Mouse (Mus musculus) lung, embryonic 15.5 days (tissue): ENCODE data around the gene Bbs5. TPM values are rescaled to one million over a fixed set of nuclear protein-coding genes. Genes with fewer than 3 reads are reported as not detected.

Experiments
- ATAC-seq: fragments of 200-750 bp; cut with Nextera tagmentation; 2 replicates; pipeline ENCODE4 v1.8.0; 2017; ENCODE audit warnings: moderate number of reproducible peaks, borderline replicate concordance; ENCODE audit not compliant: low FRiP score, low TSS enrichment; ENCODE audit errors: extremely low read depth
- H3K27ac ChIP-seq: fragments of 300-500 bp; sonication (generic); 2 replicates; pipeline ENCODE4 v1.5.1; 2015; ENCODE audit warnings: moderate library complexity, mild to moderate bottlenecking, inconsistent platforms
- H3K27me3 ChIP-seq: fragments of 300-500 bp; sonication (generic); 2 replicates; pipeline ENCODE4 v1.6.1; 2015; ENCODE audit warnings: inconsistent platforms
- H3K36me3 ChIP-seq: fragments of 300-500 bp; sonication (generic); 2 replicates; pipeline ENCODE4 v1.6.1; 2015; ENCODE audit warnings: inconsistent platforms
- H3K4me1 ChIP-seq: fragments of 300-500 bp; sonication (generic); 2 replicates; pipeline ENCODE4 v1.6.1; 2015; ENCODE audit warnings: inconsistent platforms
- H3K4me2 ChIP-seq: fragments of 300-500 bp; sonication (generic); 2 replicates; pipeline ENCODE4 v1.6.1; 2015; ENCODE audit warnings: inconsistent platforms, mild to moderate bottlenecking, moderate library complexity
- H3K4me3 ChIP-seq: fragments of 300-500 bp; sonication (generic); 2 replicates; pipeline ENCODE4 v1.5.1; 2015; ENCODE audit warnings: mild to moderate bottlenecking, inconsistent platforms
- H3K9ac ChIP-seq: fragments of 300-500 bp; sonication (generic); 2 replicates; pipeline ENCODE4 v1.6.1; 2015; ENCODE audit warnings: inconsistent platforms
- H3K9me3 ChIP-seq: fragments of 300-500 bp; sonication (generic); 2 replicates; pipeline ENCODE4 v1.6.1; 2016; ENCODE audit warnings: inconsistent platforms
- WGBS: fragments of 180-500 bp; shearing (Covaris S2); methylation state at CpG from one replicate; pipeline ENCODE4 v1.1.7; 2015; 5-methylcytosine and 5-hydroxymethylcytosine counted together
- polyA plus RNA-seq: library from polyadenylated mRNA; unstranded; fragments of >200 nt; fragmentation: Nextera tagmentation; extraction: Ambion mirVana; gene quantifications from 2 replicates; pipeline ENCODE4 v1.2.1, GENCODE M21; 2015

The Bbs5 gene
- polyA plus RNA-seq, 1 experiment from 2014 or later, result 14.2 TPM

GRCm38 (mm10) chr2:69712981-69713625 is 66.1 kb downstream of the Bbs5 start, which contains the start of gene Fastkd1:
Fastkd1 (minus strand) TSS chr2:69713516.
- under 1% methylated on average over 39 of the region's 39 CpGs for WGBS
- H3K27me3 ChIP-seq, result no peaks in the 10 kb centered on the region
- H3K4me1 ChIP-seq, result peaks cover 2% of the 10 kb centered on the region; the same call in 1 of the 2 replicates
- peak within 1 kb of the TSS; percentile 68 for H3K9ac ChIP-seq
- peak; percentile 99 for ATAC-seq
- H3K27ac ChIP-seq, result peak within 1 kb of the TSS; percentile 79
- no peaks in the 10 kb centered on the region for H3K9me3 ChIP-seq
- peak within 1 kb of the TSS; percentile 79 for H3K4me3 ChIP-seq
- peak within 1 kb of the TSS; percentile 70 for H3K4me2 ChIP-seq
- no peaks in the 10 kb centered on the region for H3K36me3 ChIP-seq

DNA sequence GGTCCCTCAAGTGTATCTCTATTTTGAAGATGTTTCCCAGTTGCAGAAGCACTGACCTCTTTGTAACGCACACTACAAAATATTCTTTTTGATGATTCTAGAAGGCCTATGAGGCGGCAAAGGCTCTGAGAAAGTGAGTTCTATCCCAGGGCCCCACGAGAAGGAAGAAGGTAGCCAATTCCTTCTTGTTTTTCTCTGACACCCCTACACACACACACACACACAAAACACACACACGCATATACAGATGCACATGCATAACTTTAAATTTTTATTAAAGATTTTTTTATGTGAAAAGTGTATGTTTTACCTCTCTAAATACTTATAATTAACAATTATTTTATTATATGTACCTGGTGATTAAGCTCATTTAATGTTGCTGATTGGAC is 66.6 kb downstream of the Bbs5 start:
- H3K27ac ChIP-seq, result no peak overlapping the region
- no peaks in the 10 kb centered on the region for H3K9me3 ChIP-seq
- H3K9ac ChIP-seq, result no peak overlapping the region
- H3K4me1 ChIP-seq, result peaks cover 2% of the 10 kb centered on the region; the same call in 1 of the 2 replicates
- no peaks in the 10 kb centered on the region for H3K36me3 ChIP-seq
- 25% methylated on average over 4 of the region's 4 CpGs for WGBS
- peak overlapping the region; percentile 79 for H3K4me3 ChIP-seq
- no peak for ATAC-seq
- H3K27me3 ChIP-seq, result no peaks in the 10 kb centered on the region
- H3K4me2 ChIP-seq, result peak overlapping the region; percentile 70

- Histone ChIP-seq H3K4me2 (no peak overlapping the region), H3K4me3 (no peak overlapping the region), H3K27ac (no peak overlapping the region), H3K9me3 (no peaks in the 10 kb centered on the region), H3K36me3 (no peaks in the 10 kb centered on the region), H3K27me3 (no peaks in the 10 kb centered on the region), H3K4me1 (peaks cover 2% of the 10 kb centered on the region; the same call in 1 of the 2 replicates), H3K9ac (no peak overlapping the region)
- no peak for ATAC-seq
- WGBS, result 73% methylated on average over 5 of the region's 5 CpGs
Measured at GRCm38 (mm10) chr2:69714126-69714525, 67.2 kb downstream of the Bbs5 start.

- Histone ChIP-seq H3K9ac (no peak overlapping the region), H3K36me3 (no peaks in the 10 kb centered on the region)
- 66% methylated on average over 3 of the region's 3 CpGs for WGBS
Measured at GRCm38 (mm10) chr2:69716483-69716882, 69.5 kb downstream of the Bbs5 start.

More at GRCm38 (mm10) chr2:69716483-69716882, 69.5 kb downstream of the Bbs5 start:
- Histone ChIP-seq H3K4me2 (no peak overlapping the region), H3K9me3 (no peaks in the 10 kb centered on the region), H3K27ac (no peak overlapping the region), H3K4me1 (peaks cover 2% of the 10 kb centered on the region; the same call in 1 of the 2 replicates), H3K27me3 (no peaks in the 10 kb centered on the region; the same call in 1 of the 2 replicates), H3K4me3 (no peak overlapping the region)
- no peak for ATAC-seq

Other genes with a start within 250 kb of the Bbs5 start
- 0.38 and 0.87 TPM in 2 replicates for gene Lrp2, start 61.1 kb upstream of the Bbs5 start, polyA plus RNA-seq
- gene Klhl41, start 22.9 kb downstream of the Bbs5 start, polyA plus RNA-seq, result 0.88 and 1.4 TPM in 2 replicates
- gene Fastkd1, start 66.3 kb downstream of the Bbs5 start, polyA plus RNA-seq, result 9.1 TPM in 2 replicates
- 123 and 135 TPM in 2 replicates for gene Ppig, start 75.4 kb downstream of the Bbs5 start, polyA plus RNA-seq
- 2.6 and 3.2 TPM in 2 replicates for gene Ccdc173, start 142.4 kb downstream of the Bbs5 start, polyA plus RNA-seq
- gene Phospho2, start 142.5 kb downstream of the Bbs5 start, polyA plus RNA-seq, result 19.2 and 19.4 TPM in 2 replicates
- 36.4 and 38.6 TPM in 2 replicates for gene Klhl23, start 174.8 kb downstream of the Bbs5 start, polyA plus RNA-seq
- gene Ssb, start 214.4 kb downstream of the Bbs5 start, polyA plus RNA-seq, result 296 TPM in 2 replicates
- gene Mettl5, start 238.4 kb downstream of the Bbs5 start, polyA plus RNA-seq, result 34.7 and 36.5 TPM in 2 replicates